Comparison of ENCODE assay signal across 26 mouse cellular contexts in genomic region chr12:102964486-102964885, GRCm38 (mm10).
"Had no signal": no experiment of that assay in that cellular context is flagged by ENCODE, and none has a peak within 500 bp of the region (broad histone marks: within the 10 kb centered on the region; RNA-seq: fewer than 3 reads in every experiment).

No protein-coding gene starts in this region.

- ATAC-seq: hindbrain, postnatal 0 days; intestine, embryonic 16.5 days; liver, embryonic 12.5 days had no signal

- H3K9ac ChIP-seq: heart, embryonic 13.5 days; heart, embryonic 15.5 days; hindbrain, embryonic 12.5 days; hindbrain, embryonic 14.5 days; kidney, embryonic 15.5 days; limb, embryonic 13.5 days; limb, embryonic 15.5 days; liver, embryonic 12.5 days had no signal

- H3K4me1 ChIP-seq: heart, embryonic 10.5 days; heart, embryonic 13.5 days; heart, embryonic 15.5 days; kidney, embryonic 15.5 days; limb, embryonic 13.5 days; limb, embryonic 15.5 days; liver, embryonic 12.5 days had no signal

- DNase-seq: gastrocnemius, adult 2 months; gastrocnemius, postnatal 10 days; gastrocnemius, postnatal 25 days; heart, adult 18-20 months; heart, postnatal 14 days; heart, postnatal 36 days; kidney, adult 11 months; kidney, adult 2 months; kidney, adult 9 months; kidney, postnatal 14 days; kidney, postnatal 36 days; layer of hippocampus, adult 9-11 months; layer of hippocampus, postnatal 36 days; left cerebral cortex, postnatal 4 days had no signal

- H3K36me3 ChIP-seq: heart, embryonic 10.5 days; heart, embryonic 13.5 days; heart, embryonic 15.5 days; hindbrain, embryonic 12.5 days; kidney, embryonic 15.5 days; limb, embryonic 13.5 days; limb, embryonic 15.5 days; liver, embryonic 12.5 days had no signal

- H3K9me3 ChIP-seq: heart, embryonic 10.5 days; heart, embryonic 13.5 days; heart, embryonic 15.5 days; hindbrain, embryonic 12.5 days; kidney, embryonic 15.5 days; limb, embryonic 13.5 days; limb, embryonic 15.5 days; liver, embryonic 12.5 days had no signal

- H3K4me2 ChIP-seq: heart, embryonic 13.5 days; heart, embryonic 15.5 days; hindbrain, embryonic 12.5 days; hindbrain, embryonic 14.5 days; kidney, embryonic 15.5 days; limb, embryonic 13.5 days; limb, embryonic 15.5 days; liver, embryonic 12.5 days had no signal

- H3K4me3 ChIP-seq: gastrocnemius, adult 2 months; heart, embryonic 10.5 days; heart, embryonic 13.5 days; heart, embryonic 15.5 days; hindbrain, embryonic 12.5 days; kidney, embryonic 15.5 days; limb, embryonic 13.5 days; limb, embryonic 15.5 days; liver, embryonic 12.5 days had no signal

- H3K27ac ChIP-seq: gastrocnemius, adult 2 months; heart, embryonic 10.5 days; heart, embryonic 13.5 days; heart, embryonic 15.5 days; hindbrain, embryonic 12.5 days; hindbrain, embryonic 14.5 days; hindbrain, postnatal 0 days; kidney, embryonic 15.5 days; kidney, postnatal 0 days; limb, embryonic 13.5 days; limb, embryonic 15.5 days; liver, embryonic 12.5 days had no signal

- H3K27me3 ChIP-seq: heart, embryonic 13.5 days; heart, embryonic 15.5 days; hindbrain, embryonic 12.5 days; kidney, embryonic 15.5 days; limb, embryonic 13.5 days; limb, embryonic 15.5 days; liver, embryonic 12.5 days had no signal
